Mouse (Mus musculus): ENCODE measurements around the gene Usp22.
"Not testable (repeated sequence)": the region's sequence is repeated elsewhere in the genome, so short reads cannot be mapped to it uniquely, and the experiment has no call there.

Gene Usp22

GRCm38 (mm10) chr11:61190776-61191175 is 15.9 kb upstream of the Usp22 start:
- DNase-seq (ENCODE audit: low spot score in 2 of 2), result no peak

- DNase-seq (ENCODE audit: low spot score in 2 of 2), result no peak
These were observed 9.0 kb upstream of the Usp22 start for GRCm38 (mm10) chr11:61183820-61184219.

- no peak for DNase-seq (ENCODE audit: low spot score in 2 of 2)
These were observed 6.8 kb upstream of the Usp22 start for GRCm38 (mm10) chr11:61181624-61182023.

- DNase-seq (ENCODE audit: low spot score in 2 of 2), result no peak
These were observed 5.5 kb upstream of the Usp22 start for GRCm38 (mm10) chr11:61180361-61180760.

GRCm38 (mm10) chr11:61176321-61176720 is 1.5 kb upstream of the Usp22 start:
- DNase-seq (ENCODE audit: low spot score in 2 of 2), result no peak

- no peak for DNase-seq (ENCODE audit: low spot score in 2 of 2)
These were observed 923 bp upstream of the Usp22 start for GRCm38 (mm10) chr11:61175778-61176177.

- DNase-seq (ENCODE audit: low spot score in 2 of 2), result peak in 1 of 2 experiments; percentile 41
These were observed 499 bp downstream of the Usp22 start for GRCm38 (mm10) chr11:61174291-61174820.

- DNase-seq (ENCODE audit: low spot score in 2 of 2), result not testable (repeated sequence)
These were observed 1.4 kb downstream of the Usp22 start for GRCm38 (mm10) chr11:61173477-61173876.

- no peak for DNase-seq (ENCODE audit: low spot score in 2 of 2)
These were observed 4.7 kb downstream of the Usp22 start for GRCm38 (mm10) chr11:61170184-61170583.

- no peak for DNase-seq (ENCODE audit: low spot score in 2 of 2)
These were observed 10.0 kb downstream of the Usp22 start for GRCm38 (mm10) chr11:61164881-61165280.

- no peak for DNase-seq (ENCODE audit: low spot score in 2 of 2)
These were observed 10.5 kb downstream of the Usp22 start for GRCm38 (mm10) chr11:61164366-61164765.

- DNase-seq (ENCODE audit: low spot score in 2 of 2), result no peak
These were observed 11.5 kb downstream of the Usp22 start for GRCm38 (mm10) chr11:61163341-61163740.

GRCm38 (mm10) chr11:61162776-61163175 is 12.1 kb downstream of the Usp22 start:
- DNase-seq (ENCODE audit: low spot score in 2 of 2), result no peak

- no peak for DNase-seq (ENCODE audit: low spot score in 2 of 2)
These were observed 13.7 kb downstream of the Usp22 start for GRCm38 (mm10) chr11:61161121-61161520.

- DNase-seq (ENCODE audit: low spot score in 2 of 2), result no peak
These were observed 14.8 kb downstream of the Usp22 start for GRCm38 (mm10) chr11:61159796-61160732.

GRCm38 (mm10) chr11:61158141-61158540 is 16.7 kb downstream of the Usp22 start:
- no peak for DNase-seq (ENCODE audit: low spot score in 2 of 2)

GRCm38 (mm10) chr11:61155727-61156126 is 19.1 kb downstream of the Usp22 start:
- peak in 1 of 2 experiments; percentile 68 for DNase-seq (ENCODE audit: low spot score in 2 of 2)

- DNase-seq (ENCODE audit: low spot score in 2 of 2), result no peak
These were observed 24.4 kb downstream of the Usp22 start for GRCm38 (mm10) chr11:61150233-61151001.

GRCm38 (mm10) chr11:61147300-61147683 is 27.6 kb downstream of the Usp22 start:
- DNase-seq (ENCODE audit: low spot score in 2 of 2), result no peak

GRCm38 (mm10) chr11:61146645-61147299 is 28.1 kb downstream of the Usp22 start:
- DNase-seq (ENCODE audit: low spot score in 2 of 2), result peak in 1 of 2 experiments; percentile 39

- DNase-seq (ENCODE audit: low spot score in 2 of 2), result no peak
These were observed 29.3 kb downstream of the Usp22 start for GRCm38 (mm10) chr11:61145551-61145950.

Data from natural killer cell, adult 2 months (primary cell).